Mouse (Mus musculus): ENCODE measurements around the gene Gm15097. TPM values are rescaled to one million over a fixed set of nuclear protein-coding genes. Genes with fewer than 3 reads are reported as not detected.

Gm15097 gene
- polyA plus RNA-seq (2015; fragmentation: Illumina TruSeq; extraction: RNeasy Lipid Tissue Mini Kit (QIAGEN cat#74804); ENCODE audit: low read depth, low replicate concordance), result not detected

DNA sequence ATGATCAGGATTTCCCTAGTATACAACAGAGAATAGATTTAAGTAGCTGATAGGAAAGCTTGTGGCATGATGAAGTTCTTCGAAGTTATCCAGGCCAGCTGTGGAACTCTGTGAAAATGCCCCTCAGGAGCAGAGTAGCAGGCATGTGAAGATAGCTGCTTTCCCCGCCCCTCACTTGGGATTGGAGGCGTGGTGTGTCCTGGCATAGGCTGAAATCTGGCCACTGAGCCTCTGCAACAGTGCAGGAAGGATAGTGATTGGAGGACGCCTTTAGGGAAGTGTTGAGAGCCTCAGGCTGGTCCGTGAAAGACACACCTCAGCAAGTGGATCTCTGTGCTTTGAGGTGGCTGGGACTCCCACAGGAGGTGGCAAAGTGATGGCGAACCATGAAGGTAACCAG, at the start of gene Gm15097:
Gene Gm15097, plus strand, starts transcription at position 301 of the 400 bp plus-strand sequence.

Other genes with a start within 250 kb of the Gm15097 start
- gene Gm10439, start 189.9 kb upstream of the Gm15097 start, polyA plus RNA-seq (2015; fragmentation: Illumina TruSeq; extraction: RNeasy Lipid Tissue Mini Kit (QIAGEN cat#74804); ENCODE audit: low read depth, low replicate concordance), result not detected
- not detected for gene Gm15091, start 157.2 kb downstream of the Gm15097 start, polyA plus RNA-seq (2015; fragmentation: Illumina TruSeq; extraction: RNeasy Lipid Tissue Mini Kit (QIAGEN cat#74804); ENCODE audit: low read depth, low replicate concordance)